9 mouse cellular contexts compared by ENCODE assay signal in the genomic region with DNA sequence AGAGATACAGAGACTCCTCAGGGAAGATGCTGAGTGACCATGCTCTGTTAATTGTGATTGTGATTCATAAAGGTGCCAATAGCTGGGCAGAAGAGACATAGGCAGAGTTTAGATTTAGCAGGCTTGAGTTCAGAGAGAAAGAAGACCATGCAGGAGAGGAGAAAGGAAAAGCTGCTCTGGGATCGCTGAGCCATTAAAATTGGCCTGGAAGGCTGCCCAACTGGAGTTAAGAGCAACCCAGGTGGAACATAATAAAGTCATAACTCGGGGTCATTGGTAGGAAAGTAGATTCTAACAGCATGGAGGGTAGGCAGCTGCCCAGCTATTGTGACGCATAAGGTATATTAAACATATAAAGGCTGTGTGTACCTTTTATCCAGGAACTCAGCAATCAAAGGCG.
"Had no signal": no experiment of that assay in that cellular context is flagged by ENCODE, and none has a peak within 500 bp of the region (broad histone marks: within the 10 kb centered on the region; RNA-seq: fewer than 3 reads in every experiment).

No protein-coding gene starts in this region.

- ATAC-seq: intestine, embryonic 15.5 days; midbrain, embryonic 16.5 days had no signal

- H3K4me1 ChIP-seq: intestine, embryonic 15.5 days; limb, embryonic 13.5 days; midbrain, embryonic 12.5 days had no signal

- H3K4me3 ChIP-seq: intestine, embryonic 15.5 days; limb, embryonic 13.5 days; midbrain, embryonic 12.5 days had no signal

- H3K9me3 ChIP-seq: intestine, embryonic 15.5 days; limb, embryonic 13.5 days; midbrain, embryonic 12.5 days had no signal

- H3K36me3 ChIP-seq: intestine, embryonic 15.5 days; limb, embryonic 13.5 days; midbrain, embryonic 12.5 days had no signal

- DNase-seq: left cerebral cortex, postnatal 4 days; lung, adult 18-20 months; right cerebral cortex, postnatal 25 days; thymus, postnatal 4 days had no signal

- H3K4me2 ChIP-seq: intestine, embryonic 15.5 days; limb, embryonic 13.5 days; midbrain, embryonic 12.5 days had no signal

- H3K27me3 ChIP-seq: intestine, embryonic 15.5 days; limb, embryonic 13.5 days; midbrain, embryonic 12.5 days had no signal

- H3K27ac ChIP-seq: intestine, embryonic 15.5 days; limb, embryonic 13.5 days; liver, embryonic 14.5 days; midbrain, embryonic 12.5 days had no signal

- H3K9ac ChIP-seq: intestine, embryonic 15.5 days; limb, embryonic 13.5 days; liver, embryonic 14.5 days; midbrain, embryonic 12.5 days had no signal
